Mouse (Mus musculus): ENCODE measurements around the gene Gm49336.
A peak's percentile ranks its signal among the peaks of the same experiment; 100 is the strongest.

The Gm49336 gene

GRCm38 (mm10) chr14:60251281-60252003 lies at the start of gene Gm49336, which contains the start of gene Nupl1:
Gene Gm49336 (minus strand): TSS chr14:60251507.
Gene Nupl1 (minus strand): TSS chr14:60251431.
- TF ChIP-seq GATA4 (IDR thresholded peaks at IDR 0.05; ENCODE audit: insufficient replicate concordance, low read length), result peak; percentile 48; the same call in 1 of the 2 replicates

GRCm38 (mm10) chr14:60301024-60301423 lies 49.7 kb upstream of the Gm49336 start:
- no peak for TF ChIP-seq GATA4 (IDR thresholded peaks at IDR 0.05; ENCODE audit: insufficient replicate concordance, low read length)

- TF ChIP-seq GATA4 (IDR thresholded peaks at IDR 0.05; ENCODE audit: insufficient replicate concordance, low read length), result no peak
Measured at GRCm38 (mm10) chr14:60300224-60300991, 49.1 kb upstream of the Gm49336 start.

GRCm38 (mm10) chr14:60295531-60295930 lies 44.2 kb upstream of the Gm49336 start:
- TF ChIP-seq GATA4 (IDR thresholded peaks at IDR 0.05; ENCODE audit: insufficient replicate concordance, low read length), result no peak

- TF ChIP-seq GATA4 (IDR thresholded peaks at IDR 0.05; ENCODE audit: insufficient replicate concordance, low read length), result no peak
Measured at GRCm38 (mm10) chr14:60290363-60290762, 39.1 kb upstream of the Gm49336 start.

- TF ChIP-seq GATA4 (IDR thresholded peaks at IDR 0.05; ENCODE audit: insufficient replicate concordance, low read length), result no peak
Measured at GRCm38 (mm10) chr14:60286194-60286863, 35.0 kb upstream of the Gm49336 start.

GRCm38 (mm10) chr14:60275301-60276276 lies 24.3 kb upstream of the Gm49336 start:
- TF ChIP-seq GATA4 (IDR thresholded peaks at IDR 0.05; ENCODE audit: insufficient replicate concordance, low read length), result no peak

GRCm38 (mm10) chr14:60273346-60273745 lies 22.0 kb upstream of the Gm49336 start:
- TF ChIP-seq GATA4 (IDR thresholded peaks at IDR 0.05; ENCODE audit: insufficient replicate concordance, low read length), result no peak

- no peak for TF ChIP-seq GATA4 (IDR thresholded peaks at IDR 0.05; ENCODE audit: insufficient replicate concordance, low read length)
Measured at GRCm38 (mm10) chr14:60269333-60269732, 18.0 kb upstream of the Gm49336 start.

GRCm38 (mm10) chr14:60264990-60265876 lies 13.9 kb upstream of the Gm49336 start, which contains the start of gene Mtmr6:
Gene Mtmr6 (plus strand): TSS chr14:60265228.
- peak; percentile 36; the same call in 1 of the 2 replicates for TF ChIP-seq GATA4 (IDR thresholded peaks at IDR 0.05; ENCODE audit: insufficient replicate concordance, low read length)

GRCm38 (mm10) chr14:60262316-60262715 lies 11.0 kb upstream of the Gm49336 start:
- no peak for TF ChIP-seq GATA4 (IDR thresholded peaks at IDR 0.05; ENCODE audit: insufficient replicate concordance, low read length)

- no peak for TF ChIP-seq GATA4 (IDR thresholded peaks at IDR 0.05; ENCODE audit: insufficient replicate concordance, low read length)
Measured at GRCm38 (mm10) chr14:60257851-60258250, 6.5 kb upstream of the Gm49336 start.

GRCm38 (mm10) chr14:60257101-60257500 lies 5.8 kb upstream of the Gm49336 start:
- no peak for TF ChIP-seq GATA4 (IDR thresholded peaks at IDR 0.05; ENCODE audit: insufficient replicate concordance, low read length)
